Mouse (Mus musculus): ENCODE data around the gene Map3k1. TPM values are rescaled to one million over a fixed set of nuclear protein-coding genes. Genes with fewer than 3 reads are reported as not detected.

The Map3k1 gene
- 11.1 and 15.3 TPM in 2 replicates for polyA plus RNA-seq (2012; ENCODE audit: insufficient read depth, insufficient read length, missing spikeins)

DNA sequence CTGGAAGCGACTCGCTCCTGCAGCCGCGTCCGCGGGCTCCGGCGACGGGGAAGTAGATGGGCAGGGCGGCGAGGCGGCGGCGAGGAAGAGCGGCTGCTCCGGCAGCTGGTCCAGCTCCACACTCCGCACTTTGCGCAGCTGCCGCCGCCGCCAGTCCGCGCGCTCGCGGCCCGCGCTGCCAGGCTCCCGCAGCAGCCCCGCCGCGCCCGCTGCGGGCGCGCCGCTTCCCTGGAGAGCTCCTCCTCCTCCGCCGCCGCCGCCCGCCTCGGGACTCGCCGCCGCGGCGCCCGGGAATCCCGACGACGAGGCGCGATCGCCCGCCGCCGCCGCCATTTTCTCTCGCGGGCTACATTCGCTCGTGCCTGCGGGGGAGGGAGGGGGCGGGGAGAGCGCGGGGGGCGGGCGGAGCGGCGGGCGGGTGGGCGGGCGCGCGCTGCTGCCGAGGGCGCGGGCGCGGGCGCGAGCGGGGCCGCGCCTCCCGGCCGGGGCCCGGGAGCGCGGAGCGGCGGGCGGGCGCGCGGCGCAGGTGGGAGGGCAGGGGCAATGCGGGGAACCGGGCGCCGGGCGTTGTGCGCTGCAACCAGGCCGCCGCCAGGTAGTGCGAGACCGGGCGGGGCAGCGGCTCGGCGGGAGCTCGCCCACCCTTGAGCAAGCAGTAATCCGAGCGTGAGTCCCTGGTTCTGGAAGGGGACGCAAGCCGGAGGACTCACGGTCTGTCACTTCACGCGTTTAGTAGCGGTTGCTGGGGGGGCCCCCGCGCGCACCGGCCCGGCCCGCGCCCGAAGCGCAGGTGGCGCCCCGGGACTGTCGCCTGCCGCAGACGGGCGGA, at the start of gene Map3k1:
Gene Map3k1 (minus strand): TSS at position 357 of the 829 bp plus-strand sequence.
- H3K4me1 ChIP-seq (ENCODE audit: control insufficient read depth, insufficient read depth, insufficient read length, low read length): peaks cover 13% of the 10 kb centered on the region
- peak within 1 kb of the TSS; percentile 93 for H3K27ac ChIP-seq (replicated peaks; ENCODE audit: low read depth, low read length)
- peak within 1 kb of the TSS; percentile 95 for H3K4me3 ChIP-seq (ENCODE audit: insufficient read depth, low read depth, low read length)

GRCm38 (mm10) chr13:111856786-111857455, 48.1 kb upstream of the Map3k1 start:
- Histone ChIP-seq H3K27ac (replicated peaks; ENCODE audit: low read depth, low read length) (peak overlapping the region; percentile 33), H3K4me1 (ENCODE audit: control insufficient read depth, insufficient read depth, insufficient read length, low read length) (peaks cover 13% of the 10 kb centered on the region; the same call in 1 of the 2 replicates), H3K4me3 (ENCODE audit: insufficient read depth, low read depth, low read length) (no peak overlapping the region)

DNA sequence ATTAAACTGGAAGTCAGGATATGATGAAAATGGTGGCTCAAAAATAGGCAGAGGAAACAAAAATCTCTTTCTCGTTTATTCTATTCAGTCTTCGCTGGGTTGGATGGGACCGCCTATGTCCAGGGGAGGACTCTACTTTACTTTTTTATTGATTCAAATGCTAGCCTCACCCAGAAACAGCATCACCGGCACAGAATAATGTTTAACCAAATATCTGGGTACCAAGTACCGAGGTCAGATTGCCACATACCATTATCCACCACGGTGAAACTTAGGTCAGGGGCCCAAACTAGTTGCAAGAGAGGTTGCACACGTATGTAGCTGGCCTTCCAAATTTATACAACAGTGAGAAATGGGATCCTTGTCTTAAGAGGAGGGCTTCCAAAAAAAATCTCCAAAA, 47.4 kb upstream of the Map3k1 start:
- Histone ChIP-seq H3K4me3 (ENCODE audit: insufficient read depth, low read depth, low read length) (no peak overlapping the region), H3K27ac (replicated peaks; ENCODE audit: low read depth, low read length) (peak overlapping the region; percentile 68), H3K4me1 (ENCODE audit: control insufficient read depth, insufficient read depth, insufficient read length, low read length) (peaks cover 13% of the 10 kb centered on the region; the same call in 1 of the 2 replicates)

- peaks cover 12% of the 10 kb centered on the region; the same call in 1 of the 2 replicates for H3K4me1 ChIP-seq (ENCODE audit: control insufficient read depth, insufficient read depth, insufficient read length, low read length)
- H3K4me3 ChIP-seq (ENCODE audit: insufficient read depth, low read depth, low read length): no peak overlapping the region
- no peak overlapping the region for H3K27ac ChIP-seq (replicated peaks; ENCODE audit: low read depth, low read length)
Measured at GRCm38 (mm10) chr13:111852451-111853224, 43.8 kb upstream of the Map3k1 start.

- Histone ChIP-seq H3K4me1 (ENCODE audit: control insufficient read depth, insufficient read depth, insufficient read length, low read length) (no peaks in the 10 kb centered on the region), H3K4me3 (ENCODE audit: insufficient read depth, low read depth, low read length) (no peak overlapping the region), H3K27ac (replicated peaks; ENCODE audit: low read depth, low read length) (no peak overlapping the region)
Measured at GRCm38 (mm10) chr13:111850046-111850837, 41.4 kb upstream of the Map3k1 start.

GRCm38 (mm10) chr13:111845471-111845870, 36.7 kb upstream of the Map3k1 start:
- Histone ChIP-seq H3K4me1 (ENCODE audit: control insufficient read depth, insufficient read depth, insufficient read length, low read length) (no peaks in the 10 kb centered on the region), H3K27ac (replicated peaks; ENCODE audit: low read depth, low read length) (no peak overlapping the region), H3K4me3 (ENCODE audit: insufficient read depth, low read depth, low read length) (no peak overlapping the region)

- Histone ChIP-seq H3K4me3 (ENCODE audit: insufficient read depth, low read depth, low read length) (no peak overlapping the region), H3K27ac (replicated peaks; ENCODE audit: low read depth, low read length) (no peak overlapping the region), H3K4me1 (ENCODE audit: control insufficient read depth, insufficient read depth, insufficient read length, low read length) (no peaks in the 10 kb centered on the region)
Measured at GRCm38 (mm10) chr13:111844313-111844712, 35.5 kb upstream of the Map3k1 start.

DNA sequence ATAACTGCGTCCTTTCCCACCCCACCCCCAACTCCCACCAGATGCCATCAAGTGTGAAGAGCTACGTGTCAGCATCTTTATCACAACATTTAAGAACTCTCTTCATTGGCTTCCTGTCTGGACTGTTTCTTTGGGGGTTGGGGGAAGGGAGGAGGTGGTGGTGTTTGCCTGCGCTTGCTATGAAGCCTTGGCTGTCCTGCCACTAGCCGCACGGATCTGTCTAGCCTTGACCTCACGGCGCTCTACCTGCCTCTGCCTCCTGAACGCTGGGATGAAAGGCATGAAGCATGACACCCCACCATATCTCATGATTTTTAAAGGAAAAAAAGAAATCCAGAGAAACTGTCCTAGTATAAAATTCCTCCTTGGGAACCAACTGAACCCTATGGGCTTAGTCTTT, 27.0 kb upstream of the Map3k1 start:
- Histone ChIP-seq H3K4me1 (ENCODE audit: control insufficient read depth, insufficient read depth, insufficient read length, low read length) (peaks cover 4% of the 10 kb centered on the region; the same call in 1 of the 2 replicates), H3K4me3 (ENCODE audit: insufficient read depth, low read depth, low read length) (no peak overlapping the region), H3K27ac (replicated peaks; ENCODE audit: low read depth, low read length) (no peak overlapping the region)

- no peak overlapping the region for H3K4me3 ChIP-seq (ENCODE audit: insufficient read depth, low read depth, low read length)
- H3K4me1 ChIP-seq (ENCODE audit: control insufficient read depth, insufficient read depth, insufficient read length, low read length): peaks cover 4% of the 10 kb centered on the region; the same call in 1 of the 2 replicates
- H3K27ac ChIP-seq (replicated peaks; ENCODE audit: low read depth, low read length): no peak overlapping the region
Measured at GRCm38 (mm10) chr13:111834613-111835012, 25.8 kb upstream of the Map3k1 start.

DNA sequence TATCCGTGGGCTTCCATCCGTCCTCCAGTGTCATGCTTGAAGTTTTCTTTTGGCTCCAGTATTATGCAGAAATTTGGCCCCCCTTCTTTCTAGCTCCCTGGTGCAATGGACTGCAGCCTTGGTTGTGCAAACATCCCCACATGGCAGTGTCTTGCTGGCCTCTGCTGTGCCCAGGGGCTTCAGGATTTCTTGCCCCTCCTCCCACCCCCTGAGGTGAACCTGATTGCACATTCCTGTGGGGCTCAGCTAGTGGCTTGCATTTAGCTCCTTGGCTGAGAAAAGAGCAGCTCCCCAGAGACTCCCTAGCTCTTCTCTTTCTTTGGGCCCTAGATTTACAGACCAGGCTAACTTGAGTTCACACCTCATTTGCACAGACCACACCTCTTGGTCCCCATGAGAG, 20.7 kb upstream of the Map3k1 start:
- Histone ChIP-seq H3K4me3 (ENCODE audit: insufficient read depth, low read depth, low read length) (no peak overlapping the region), H3K27ac (replicated peaks; ENCODE audit: low read depth, low read length) (no peak overlapping the region), H3K4me1 (ENCODE audit: control insufficient read depth, insufficient read depth, insufficient read length, low read length) (peaks cover 4% of the 10 kb centered on the region; the same call in 1 of the 2 replicates)

- H3K4me1 ChIP-seq (ENCODE audit: control insufficient read depth, insufficient read depth, insufficient read length, low read length): peaks cover 4% of the 10 kb centered on the region
- no peak overlapping the region for H3K4me3 ChIP-seq (ENCODE audit: insufficient read depth, low read depth, low read length)
- H3K27ac ChIP-seq (replicated peaks; ENCODE audit: low read depth, low read length): no peak overlapping the region
Measured at GRCm38 (mm10) chr13:111827481-111827880, 18.7 kb upstream of the Map3k1 start.

- Histone ChIP-seq H3K4me3 (ENCODE audit: insufficient read depth, low read depth, low read length) (no peak overlapping the region), H3K27ac (replicated peaks; ENCODE audit: low read depth, low read length) (no peak overlapping the region), H3K4me1 (ENCODE audit: control insufficient read depth, insufficient read depth, insufficient read length, low read length) (no peaks in the 10 kb centered on the region; the same call in 1 of the 2 replicates)
Measured at GRCm38 (mm10) chr13:111824178-111824577, 15.4 kb upstream of the Map3k1 start.

- Histone ChIP-seq H3K4me1 (ENCODE audit: control insufficient read depth, insufficient read depth, insufficient read length, low read length) (no peaks in the 10 kb centered on the region; the same call in 1 of the 2 replicates), H3K27ac (replicated peaks; ENCODE audit: low read depth, low read length) (no peak overlapping the region), H3K4me3 (ENCODE audit: insufficient read depth, low read depth, low read length) (no peak overlapping the region)
Measured at GRCm38 (mm10) chr13:111821727-111822375, 13.1 kb upstream of the Map3k1 start.
